Mouse (Mus musculus) bone marrow macrophage, adult 2 months (primary cell): ENCODE results near the gene Ust.

Source experiments
- CTCF ChIP-seq: IDR thresholded peaks from 2 replicates; pipeline ENCODE4 v1.5.1; 2012; ENCODE audit warnings: low read depth, mild to moderate bottlenecking, low read length, moderate library complexity
- POLR2A ChIP-seq: IDR thresholded peaks from 2 replicates; pipeline ENCODE4 v1.6.1; 2012; ENCODE audit warnings: mild to moderate bottlenecking, low read depth, low read length, borderline replicate concordance

DNA sequence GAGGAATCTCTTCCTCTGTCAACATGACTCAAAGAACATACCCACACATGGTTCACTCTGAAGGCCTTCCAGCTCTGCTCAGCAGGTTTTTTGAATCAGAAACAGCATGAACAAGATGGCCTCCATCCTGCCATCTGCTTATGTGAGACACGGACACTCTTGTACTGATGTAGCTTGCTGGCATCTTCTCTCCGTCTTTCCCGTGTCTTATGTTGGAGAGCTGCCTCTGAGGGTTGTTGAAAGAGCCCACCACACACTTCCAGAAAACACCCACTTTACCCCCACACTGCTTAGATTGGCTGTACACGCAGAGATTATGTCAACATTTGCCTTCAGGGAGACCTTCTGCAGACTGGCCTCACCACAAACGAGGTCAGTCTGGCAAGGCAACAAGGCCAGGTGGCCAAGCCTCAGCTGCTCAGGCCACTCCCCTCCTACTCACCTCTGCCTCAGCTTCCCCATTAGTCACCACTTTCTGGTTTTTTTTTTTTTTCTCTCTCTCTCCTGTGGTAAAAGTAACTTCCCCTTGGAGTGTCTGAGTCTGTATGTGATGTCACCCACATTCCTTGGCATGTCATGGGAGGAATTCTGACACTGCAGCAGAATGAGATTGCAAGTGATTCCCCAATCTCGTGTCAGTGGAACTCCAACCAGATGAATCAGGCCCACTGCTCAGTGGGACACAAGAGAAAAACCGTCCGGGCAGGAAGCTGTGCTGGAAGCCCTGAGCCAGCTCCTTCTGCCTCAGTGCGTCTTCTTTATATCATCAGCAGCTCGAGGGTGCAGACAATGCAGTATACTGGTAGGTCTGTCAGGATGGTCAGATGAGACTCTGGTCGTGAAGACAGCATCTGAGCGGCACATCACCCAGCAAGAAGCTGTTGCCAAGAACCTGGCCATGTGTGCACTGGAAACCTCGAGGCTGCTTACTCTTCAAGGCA, 19.4 kb downstream of the Ust start:
- TF ChIP-seq POLR2A, result no peak
- no peak for TF ChIP-seq CTCF
